Mouse (Mus musculus) testis, adult 2 months (tissue): ENCODE results near the gene Trim45. TPM values are rescaled to one million over a fixed set of nuclear protein-coding genes. Genes with fewer than 3 reads are reported as not detected.

Experiments used
- H3K27ac ChIP-seq: fragments of 200-500 bp; 2 replicates; pipeline ENCODE4 v1.5.1; 2012; ENCODE audit warnings: low read depth, low read length; ENCODE audit not compliant: control insufficient read depth, insufficient read depth
- H3K27me3 ChIP-seq: fragments of 200-500 bp; 2 replicates; pipeline ENCODE4 v1.6.1; 2012; ENCODE audit warnings: mild to moderate bottlenecking, low read length, moderate library complexity; ENCODE audit not compliant: control insufficient read depth, insufficient read depth
- H3K36me3 ChIP-seq: fragments of 200-500 bp; 2 replicates; pipeline ENCODE4 v1.6.1; 2012; ENCODE audit warnings: mild to moderate bottlenecking, low read length; ENCODE audit not compliant: control insufficient read depth, insufficient read depth
- H3K4me1 ChIP-seq: fragments of 200-500 bp; 2 replicates; pipeline ENCODE4 v1.6.1; 2012; ENCODE audit warnings: low read length; ENCODE audit not compliant: control insufficient read depth, insufficient read depth
- H3K4me3 ChIP-seq: fragments of 200-500 bp; 2 replicates; pipeline ENCODE4 v1.5.1; 2012; ENCODE audit warnings: low read depth, mild to moderate bottlenecking, low read length, moderate library complexity, mixed read lengths; ENCODE audit not compliant: control insufficient read depth
- CTCF ChIP-seq: fragments of 200-500 bp; IDR thresholded peaks from 2 replicates; pipeline ENCODE4 v1.5.1; 2012; ENCODE audit warnings: low read depth, mild to moderate bottlenecking, inconsistent platforms, low read length, moderate library complexity; ENCODE audit not compliant: control insufficient read depth, insufficient read depth, insufficient replicate concordance
- POLR2A ChIP-seq: fragments of 200-500 bp; IDR thresholded peaks from 2 replicates; pipeline ENCODE4 v1.6.1; 2012; ENCODE audit warnings: low read depth, mild to moderate bottlenecking, inconsistent platforms, low read length, moderate library complexity; ENCODE audit not compliant: control insufficient read depth
- polyA plus RNA-seq: library from polyadenylated mRNA; depleted of rRNA; stranded (reverse); fragments of >200 nt; gene quantifications from 2 replicates; pipeline ENCODE4 v1.2.3, GENCODE M21; 2012

Trim45 gene
- polyA plus RNA-seq, 1 experiment: 33.7 TPM

GRCm38 (mm10) chr3:100911498-100912213 lies 10.3 kb upstream of the Trim45 start:
- TF ChIP-seq POLR2A (no peak), CTCF (no peak)
- H3K36me3 ChIP-seq: no peaks in the 10 kb centered on the region
- no peaks in the 10 kb centered on the region for H3K27me3 ChIP-seq
- H3K27ac ChIP-seq: no peak overlapping the region
- H3K4me3 ChIP-seq: no peak overlapping the region
- H3K4me1 ChIP-seq: peaks cover 2% of the 10 kb centered on the region; the same call in 1 of the 2 replicates

GRCm38 (mm10) chr3:100916844-100917243 lies 5.2 kb upstream of the Trim45 start:
- Histone ChIP-seq H3K36me3 (no peaks in the 10 kb centered on the region), H3K4me1 (peaks cover 7% of the 10 kb centered on the region), H3K4me3 (no peak overlapping the region; the same call in 1 of the 2 replicates), H3K27ac (no peak overlapping the region), H3K27me3 (no peaks in the 10 kb centered on the region)
- TF ChIP-seq POLR2A: no peak
- TF ChIP-seq CTCF: no peak

DNA sequence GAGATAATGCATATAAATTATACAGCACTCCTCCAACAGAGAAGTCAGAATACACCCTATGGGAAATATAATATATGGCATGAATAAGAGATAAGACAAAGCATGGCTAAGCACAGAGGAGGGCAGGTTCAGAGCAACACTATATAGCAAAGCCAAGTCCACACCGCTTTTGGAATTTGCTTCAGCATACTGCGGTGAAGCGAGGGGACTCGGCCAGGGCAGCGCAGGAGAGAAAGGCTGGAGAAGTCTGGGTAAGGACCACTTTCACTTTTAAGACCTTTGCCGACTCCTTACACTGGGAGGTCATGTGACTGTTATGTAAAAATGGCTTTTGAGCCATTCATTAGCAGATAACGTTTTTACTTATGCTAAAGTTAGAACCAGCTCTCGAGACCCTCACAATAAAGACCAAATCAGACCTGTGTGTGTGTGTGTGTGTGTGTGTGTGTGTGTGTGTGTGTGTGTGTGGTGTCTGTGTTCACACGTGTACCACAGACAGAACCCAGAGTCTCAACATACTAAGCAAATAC lies 1.3 kb upstream of the Trim45 start:
- Histone ChIP-seq H3K4me3 (peak overlapping the region; percentile 48; the same call in 1 of the 2 replicates), H3K27ac (no peak overlapping the region), H3K27me3 (no peaks in the 10 kb centered on the region), H3K4me1 (peaks cover 15% of the 10 kb centered on the region), H3K36me3 (no peaks in the 10 kb centered on the region)
- no peak for TF ChIP-seq CTCF

DNA sequence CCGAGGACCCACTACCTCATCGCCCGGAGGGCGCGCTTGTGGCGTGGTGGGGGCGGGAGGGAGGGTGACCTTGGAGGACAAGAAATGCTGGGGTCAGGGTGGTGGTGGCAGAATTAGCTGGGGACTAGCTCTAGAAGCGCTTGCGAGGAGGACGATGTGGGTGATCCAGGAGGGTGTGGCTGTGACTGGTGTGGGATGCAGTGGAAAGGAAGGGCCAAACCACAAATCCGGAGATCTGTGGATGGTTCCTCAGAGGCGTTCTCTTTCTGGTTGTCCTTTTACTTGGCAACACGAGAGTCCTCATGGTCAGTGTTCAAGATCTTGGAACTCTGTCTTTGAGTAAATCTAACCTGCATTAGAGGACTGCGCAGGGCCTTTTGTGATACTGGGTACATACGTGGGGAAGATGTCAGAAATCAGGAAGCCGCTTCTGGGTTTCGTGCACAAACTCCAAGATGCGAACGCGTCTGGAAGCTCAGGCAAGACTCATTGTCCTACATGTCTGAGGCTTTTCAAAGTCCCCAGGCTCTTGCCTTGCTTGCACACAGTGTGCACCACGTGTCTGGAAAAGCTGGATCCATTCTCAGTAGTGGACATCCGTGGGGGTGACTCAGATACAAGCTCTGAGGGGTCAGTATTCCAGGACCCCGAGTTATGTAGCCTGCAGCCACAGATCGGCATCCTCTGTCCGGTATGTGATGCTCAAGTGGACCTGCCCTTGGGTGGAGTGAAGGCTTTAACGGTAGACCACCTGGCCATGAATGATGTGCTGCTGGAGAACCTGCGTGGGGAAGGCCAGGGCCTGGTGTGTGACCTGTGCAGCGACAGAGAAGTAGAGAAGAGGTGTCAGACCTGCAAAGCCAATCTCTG lies 739 bp downstream of the Trim45 start:
- no peaks in the 10 kb centered on the region for H3K36me3 ChIP-seq
- H3K27me3 ChIP-seq: no peaks in the 10 kb centered on the region
- TF ChIP-seq POLR2A: no peak
- no peak for TF ChIP-seq CTCF
- H3K27ac ChIP-seq: peak overlapping the region; percentile 26; the same call in 1 of the 2 replicates
- H3K4me3 ChIP-seq: peak overlapping the region; percentile 85
- peaks cover 12% of the 10 kb centered on the region for H3K4me1 ChIP-seq

DNA sequence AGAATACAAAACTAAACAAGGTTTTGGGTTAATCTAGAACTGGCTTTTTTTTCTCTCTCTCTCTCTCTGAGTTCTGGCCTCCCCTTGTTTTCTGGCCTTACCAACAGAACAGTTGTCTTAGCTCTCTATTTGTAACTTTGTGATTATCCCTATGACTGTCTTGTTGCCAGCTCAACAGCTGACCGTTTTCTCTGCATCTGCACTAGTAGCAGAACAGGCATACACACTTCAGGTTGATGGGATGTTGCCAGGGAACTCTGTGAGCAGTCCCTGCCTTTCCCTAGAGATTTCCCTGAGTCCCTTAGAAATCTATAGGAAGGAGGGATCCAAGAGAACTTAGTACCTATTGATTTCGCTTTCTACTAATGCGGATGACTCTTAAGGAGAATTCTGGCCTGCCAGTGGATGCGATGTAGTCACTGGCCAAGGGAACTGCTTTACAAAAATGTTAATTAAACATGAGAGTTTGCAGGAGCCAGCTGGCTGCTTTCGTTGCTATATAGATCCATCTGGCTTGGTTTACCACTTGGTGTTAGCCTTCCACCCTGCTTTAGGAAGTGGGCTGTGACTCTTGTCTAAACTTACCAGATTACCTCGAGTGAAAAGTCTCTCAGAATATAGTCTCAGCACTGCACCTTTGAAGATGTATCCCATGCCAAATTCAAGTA lies 2.2 kb downstream of the Trim45 start:
- Histone ChIP-seq H3K36me3 (no peaks in the 10 kb centered on the region), H3K4me3 (peak overlapping the region; percentile 85; the same call in 1 of the 2 replicates), H3K27ac (no peak overlapping the region), H3K27me3 (no peaks in the 10 kb centered on the region), H3K4me1 (peaks cover 12% of the 10 kb centered on the region)
- TF ChIP-seq CTCF: no peak
- no peak for TF ChIP-seq POLR2A

DNA sequence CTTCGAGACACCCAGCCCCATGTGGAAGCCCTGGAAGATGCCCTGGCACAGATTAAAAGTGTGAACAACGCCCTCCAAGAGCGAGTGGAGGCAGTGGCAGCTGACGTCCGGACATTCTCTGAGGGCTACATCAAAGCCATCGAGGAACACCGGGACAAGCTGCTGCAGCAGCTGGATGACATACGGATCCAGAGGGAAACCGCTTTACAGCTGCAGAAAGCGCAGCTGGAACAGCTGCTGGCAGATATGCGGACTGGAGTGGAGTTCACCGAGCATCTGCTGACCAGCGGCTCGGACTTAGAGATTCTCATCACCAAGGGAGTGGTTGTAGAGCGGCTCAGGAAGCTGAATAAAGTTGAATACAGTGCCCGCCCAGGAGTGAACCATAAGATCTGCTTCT lies 3.2 kb downstream of the Trim45 start:
- Histone ChIP-seq H3K4me3 (peak overlapping the region; percentile 28), H3K4me1 (peaks cover 12% of the 10 kb centered on the region), H3K27ac (no peak overlapping the region), H3K36me3 (peaks cover 3% of the 10 kb centered on the region; the same call in 1 of the 2 replicates), H3K27me3 (no peaks in the 10 kb centered on the region)
- no peak for TF ChIP-seq CTCF
- TF ChIP-seq POLR2A: no peak

DNA sequence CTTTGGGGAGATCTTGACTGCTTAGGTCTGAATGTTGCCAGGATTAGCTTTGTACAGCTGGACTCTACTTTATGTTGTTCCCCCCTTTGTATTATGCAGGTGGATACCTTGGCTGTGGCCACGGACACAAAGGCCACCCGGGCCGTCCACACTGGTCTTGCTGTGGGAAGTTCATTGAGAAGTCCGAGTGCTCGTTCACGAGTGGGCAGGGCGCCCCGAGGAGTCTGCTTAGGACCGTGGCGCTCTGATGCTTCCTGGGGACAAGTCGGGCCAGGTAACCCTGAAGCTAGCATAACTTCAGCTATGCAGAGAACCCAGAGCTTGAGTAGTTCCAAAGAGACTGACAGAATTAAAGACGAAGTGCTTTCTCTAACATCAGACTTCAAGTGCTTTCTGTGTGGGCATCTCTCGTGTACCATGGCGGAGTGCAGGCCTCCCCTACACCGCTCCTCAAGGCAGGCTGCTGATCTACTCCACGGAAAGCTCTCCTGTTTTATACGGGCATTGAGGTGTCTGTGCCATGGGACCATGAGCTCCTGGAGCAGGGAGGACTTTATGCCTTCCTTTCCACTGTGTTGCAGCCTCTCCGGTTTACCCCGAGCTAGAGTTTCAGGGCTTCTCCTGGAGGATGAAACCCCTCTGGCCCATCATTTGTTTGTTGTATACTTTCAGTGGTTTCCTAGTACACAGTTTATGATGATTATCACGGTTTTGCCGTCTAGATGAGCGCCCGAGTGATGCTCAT lies 9.5 kb downstream of the Trim45 start:
- H3K4me3 ChIP-seq: no peak overlapping the region
- H3K27ac ChIP-seq: no peak overlapping the region
- peaks cover 6% of the 10 kb centered on the region for H3K36me3 ChIP-seq
- H3K4me1 ChIP-seq: no peaks in the 10 kb centered on the region
- H3K27me3 ChIP-seq: no peaks in the 10 kb centered on the region
- TF ChIP-seq CTCF (no peak), POLR2A (no peak)
